Mouse (Mus musculus): ENCODE results near the gene Olfr509. TPM values are rescaled to one million over a fixed set of nuclear protein-coding genes. Genes with fewer than 3 reads are reported as not detected.

The Olfr509 gene
- polyA plus RNA-seq (2012; rRNA removed; ENCODE audit: low replicate concordance) = not detected in 2 replicates

DNA sequence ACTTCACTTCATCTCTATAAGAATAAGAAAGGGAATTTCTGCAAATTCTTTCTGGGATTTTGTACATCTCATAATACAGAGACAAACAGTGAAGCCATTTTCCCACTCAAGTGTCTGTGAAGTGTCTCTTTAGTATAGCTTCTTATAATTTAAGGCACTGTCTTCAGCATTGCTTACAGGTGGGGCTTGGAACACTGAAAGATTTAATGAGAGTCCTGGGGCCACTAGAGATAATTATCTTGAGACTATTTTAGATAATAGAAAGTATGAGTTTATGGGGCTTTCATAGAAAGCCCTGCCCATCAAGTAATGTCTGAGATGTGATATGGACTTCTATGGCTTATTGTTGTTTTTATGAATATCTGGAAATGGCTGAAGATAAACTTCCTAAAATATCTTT lies at the start of gene Olfr509:
Gene Olfr509 (minus strand): TSS at position 101 of the 400 bp plus-strand sequence.

DNA sequence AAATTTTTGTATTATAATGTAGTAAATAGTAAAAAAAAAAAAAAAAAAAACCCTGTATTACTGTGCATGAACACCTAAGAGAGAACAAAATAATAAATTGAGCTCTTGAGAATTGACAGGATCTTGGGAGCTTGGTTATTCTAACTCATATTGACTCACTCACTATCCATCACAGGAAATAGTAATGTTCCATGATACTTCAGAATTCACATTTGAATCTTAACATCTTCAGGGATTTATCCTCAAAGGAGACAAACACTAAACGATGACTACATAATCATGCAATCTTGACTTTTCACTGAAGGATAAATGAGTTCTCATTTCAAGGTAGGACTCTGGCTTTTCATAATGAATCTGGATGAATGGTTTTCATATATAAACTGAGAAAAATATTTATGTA lies 14.4 kb upstream of the Olfr509 start, which contains the start of gene Olfr510:
Gene Olfr510 (plus strand): TSS at position 301 of the 400 bp plus-strand sequence.

GRCm38 (mm10) chr7:108629694-108630093 lies 22.0 kb downstream of the Olfr509 start, which contains the start of gene Olfr508:
Gene Olfr508, plus strand, starts transcription at chr7:108629994.

DNA sequence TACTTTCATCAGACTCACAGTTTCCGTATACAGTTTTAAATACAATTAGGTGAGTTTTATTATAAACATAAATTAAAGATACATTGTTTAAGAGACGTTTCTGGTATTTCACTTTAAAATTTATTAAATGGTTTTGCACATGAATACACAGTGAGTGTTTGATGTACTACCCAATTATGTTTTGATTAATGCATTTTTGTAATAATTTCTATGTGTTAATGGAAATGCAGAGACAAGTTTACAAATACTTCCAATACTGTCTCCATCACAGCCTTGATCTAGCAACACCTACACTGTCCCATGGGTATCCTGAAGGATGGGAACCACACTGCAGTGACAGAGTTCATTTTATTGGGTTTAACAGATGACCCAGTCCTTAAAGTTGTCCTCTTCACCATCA lies 30.2 kb downstream of the Olfr509 start, which contains the start of gene Olfr507:
Gene Olfr507 (plus strand): TSS at position 301 of the 400 bp plus-strand sequence.

DNA sequence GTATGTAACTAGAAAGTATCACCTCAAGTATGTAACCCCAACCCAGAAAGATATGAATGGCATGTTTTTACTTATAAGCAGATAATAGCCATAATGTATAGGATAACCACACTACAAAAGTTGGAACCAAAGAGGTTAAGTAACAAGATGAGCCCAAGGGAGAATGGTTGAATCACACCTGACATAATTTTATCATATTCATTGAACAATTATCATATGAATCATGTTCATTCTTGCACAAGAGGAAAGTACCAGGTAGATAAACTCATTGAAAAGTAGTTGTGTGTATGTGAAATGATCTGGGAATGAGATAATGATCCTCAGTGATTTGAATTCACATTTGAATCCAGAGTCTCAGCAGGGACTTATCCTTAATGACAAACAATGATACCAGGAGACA lies 41.2 kb downstream of the Olfr509 start, which contains the start of gene Olfr506:
Gene Olfr506 (plus strand): TSS at position 301 of the 400 bp plus-strand sequence.

Other genes starting within 250 kb of the Olfr509 start
- not detected in 2 replicates for gene Olfr497, start 231.5 kb downstream of the Olfr509 start, polyA plus RNA-seq (2012; rRNA removed; ENCODE audit: low replicate concordance)
- not detected in 2 replicates for gene Olfr498, start 186.6 kb downstream of the Olfr509 start, polyA plus RNA-seq (2012; rRNA removed; ENCODE audit: low replicate concordance)
- gene Olfr502, start 126.8 kb downstream of the Olfr509 start, polyA plus RNA-seq (2012; rRNA removed; ENCODE audit: low replicate concordance) = not detected in 2 replicates
- not detected in 2 replicates for gene Olfr503, start 107.4 kb downstream of the Olfr509 start, polyA plus RNA-seq (2012; rRNA removed; ENCODE audit: low replicate concordance)
- gene Olfr504, start 86.1 kb downstream of the Olfr509 start, polyA plus RNA-seq (2012; rRNA removed; ENCODE audit: low replicate concordance) = not detected in 2 replicates
- not detected in 2 replicates for gene Olfr506, start 41.1 kb downstream of the Olfr509 start, polyA plus RNA-seq (2012; rRNA removed; ENCODE audit: low replicate concordance)
- gene Olfr507, start 30.1 kb downstream of the Olfr509 start, polyA plus RNA-seq (2012; rRNA removed; ENCODE audit: low replicate concordance) = not detected in 2 replicates
- not detected in 2 replicates for gene Olfr508, start 21.9 kb downstream of the Olfr509 start, polyA plus RNA-seq (2012; rRNA removed; ENCODE audit: low replicate concordance)
- not detected in 2 replicates for gene Olfr510, start 14.5 kb upstream of the Olfr509 start, polyA plus RNA-seq (2012; rRNA removed; ENCODE audit: low replicate concordance)
- not detected in 2 replicates for gene Olfr512, start 61.4 kb upstream of the Olfr509 start, polyA plus RNA-seq (2012; rRNA removed; ENCODE audit: low replicate concordance)
- not detected in 2 replicates for gene Olfr513, start 99.1 kb upstream of the Olfr509 start, polyA plus RNA-seq (2012; rRNA removed; ENCODE audit: low replicate concordance)
- gene Olfr514, start 174.1 kb upstream of the Olfr509 start, polyA plus RNA-seq (2012; rRNA removed; ENCODE audit: low replicate concordance) = not detected in 2 replicates
- gene Olfr516, start 198.6 kb upstream of the Olfr509 start, polyA plus RNA-seq (2012; rRNA removed; ENCODE audit: low replicate concordance) = not detected in 2 replicates
- not detected in 2 replicates for gene Olfr517, start 220.5 kb upstream of the Olfr509 start, polyA plus RNA-seq (2012; rRNA removed; ENCODE audit: low replicate concordance)
- not detected in 2 replicates for gene Olfr518, start 233.1 kb upstream of the Olfr509 start, polyA plus RNA-seq (2012; rRNA removed; ENCODE audit: low replicate concordance)
- not detected in 2 replicates for gene Olfr519, start 242.5 kb upstream of the Olfr509 start, polyA plus RNA-seq (2012; rRNA removed; ENCODE audit: low replicate concordance)